Mouse (Mus musculus): ENCODE data around the gene AC134908.4. TPM values are rescaled to one million over a fixed set of nuclear protein-coding genes. Genes with fewer than 3 reads are reported as not detected.
"Not testable (repeated sequence)": the region's sequence is repeated elsewhere in the genome, so short reads cannot be mapped to it uniquely, and the experiment has no call there.

AC134908.4 gene
- total RNA-seq, 2 experiments from 2014 or later = not detected

DNA sequence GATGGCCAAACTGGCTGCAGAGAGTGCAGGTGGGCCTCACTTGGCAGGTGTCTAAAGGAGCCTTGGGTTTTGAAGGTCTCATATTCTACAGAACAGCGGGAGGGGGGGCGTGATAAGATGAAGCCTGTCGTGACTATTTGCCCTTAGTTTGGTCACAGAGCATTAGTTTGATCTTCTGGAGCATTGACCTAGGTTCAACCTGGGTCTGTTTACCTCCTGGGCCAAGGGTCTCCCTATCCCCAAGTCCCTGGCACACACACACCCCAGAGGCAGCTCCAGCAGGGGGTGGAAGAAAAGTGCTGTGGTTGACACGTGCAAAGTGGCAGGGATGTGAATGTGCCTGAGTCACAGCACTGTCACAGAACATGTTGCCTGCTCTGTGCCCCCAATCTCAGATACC lies 15.4 kb upstream of the AC134908.4 start:
- intact Hi-C loops (cut with DNase I) = no loop called here
- DNase-seq = no peak

GRCm38 (mm10) chr17:25809606-25810340 lies 14.3 kb upstream of the AC134908.4 start:
- no peak for DNase-seq
- intact Hi-C loops (cut with DNase I) = no loop called here

DNA sequence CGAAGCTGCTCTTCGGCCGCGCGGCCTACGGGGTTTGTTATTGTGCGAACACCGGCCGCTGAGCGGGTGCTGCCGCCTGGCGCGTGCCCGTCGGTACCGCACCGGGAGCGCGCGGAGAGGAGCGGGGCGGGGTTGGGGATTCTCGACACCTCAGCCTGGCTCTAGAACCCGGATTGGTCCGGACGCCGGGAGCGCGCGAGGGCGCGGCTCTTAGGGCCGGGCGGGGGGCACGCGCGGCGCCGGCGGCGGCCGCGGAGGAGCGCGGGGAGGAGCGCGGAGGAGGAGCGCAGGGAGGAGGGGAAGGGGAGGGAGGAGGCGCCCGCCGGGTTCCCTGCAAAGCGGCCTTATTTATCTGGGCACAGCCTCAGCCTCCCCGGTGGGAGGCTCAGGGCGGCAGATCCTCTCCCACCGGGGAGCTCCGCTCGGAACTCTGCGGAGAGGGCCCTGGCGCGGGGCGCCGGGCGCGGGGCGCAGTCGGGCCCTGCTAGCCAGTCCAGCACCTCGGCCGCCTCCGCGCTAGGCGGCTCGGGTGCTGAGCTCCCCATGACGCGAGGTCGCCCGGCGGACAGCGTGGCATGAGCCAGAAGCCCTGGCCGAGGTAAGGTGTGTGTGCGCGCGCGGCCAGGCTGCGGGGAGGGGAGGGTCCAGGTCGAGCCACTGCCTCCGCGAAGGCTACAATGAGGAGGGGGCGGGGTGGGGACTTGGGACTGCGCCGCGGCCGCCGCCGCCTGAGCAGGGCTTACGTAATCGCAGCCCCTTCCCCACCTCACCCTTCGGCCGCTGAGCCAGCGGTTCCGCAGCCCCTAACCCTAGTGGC lies 13.5 kb upstream of the AC134908.4 start, which contains the start of gene Fbxl16:
Gene Fbxl16, plus strand, starts transcription at position 297 of the 817 bp plus-strand sequence.
- intact Hi-C loops (cut with DNase I) = no loop called here
- peak; percentile 66 to 69 for DNase-seq

- intact Hi-C loops (cut with DNase I) = no loop called here
- DNase-seq = no peak
These were observed 12.6 kb upstream of the AC134908.4 start for GRCm38 (mm10) chr17:25808028-25808427.

- intact Hi-C loops (cut with DNase I); DNase-seq: not testable (repeated sequence)
These were observed 12.0 kb upstream of the AC134908.4 start for GRCm38 (mm10) chr17:25807452-25807851.

GRCm38 (mm10) chr17:25806507-25806906 lies 11.0 kb upstream of the AC134908.4 start:
- DNase-seq = no peak
- intact Hi-C loops (cut with DNase I) = no loop called here

DNA sequence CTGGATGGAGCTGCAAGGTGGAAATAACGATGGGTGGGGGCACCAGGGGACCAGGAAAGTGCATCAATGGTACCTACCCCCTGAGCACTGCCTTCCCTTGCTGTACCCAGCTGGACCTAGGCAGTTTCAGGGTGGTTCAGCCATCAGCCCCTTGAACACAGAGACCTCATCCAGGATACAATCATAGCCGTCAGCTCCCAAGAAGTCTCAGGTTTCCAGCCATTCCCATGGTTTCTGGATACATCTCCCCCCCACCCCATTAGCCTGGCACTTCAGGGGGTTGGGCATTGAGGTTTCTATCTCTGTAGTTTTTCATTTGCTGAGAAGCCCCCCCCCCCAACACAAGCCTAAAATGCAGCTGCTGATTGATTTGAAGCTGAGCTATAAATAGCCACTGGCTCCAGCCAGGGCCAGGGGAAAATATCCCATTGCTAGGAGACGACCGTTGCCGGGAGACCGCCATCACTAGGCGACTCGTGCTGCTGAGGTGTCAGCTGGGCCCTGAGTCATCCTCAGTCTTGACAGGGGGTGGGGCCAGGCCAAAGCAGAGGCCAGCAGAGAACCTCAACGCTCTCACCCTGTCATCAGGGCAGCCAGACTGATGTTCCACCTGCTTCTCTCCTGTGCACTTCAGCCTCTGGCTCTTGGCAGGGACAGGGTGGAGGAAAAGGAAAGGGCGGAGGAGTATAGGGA lies 7.5 kb upstream of the AC134908.4 start:
- peak; percentile 51 to 74 for DNase-seq
- intact Hi-C loops (cut with DNase I) = loop anchor here (5.0 kb wide), 1 partner anchor 226 kb away; the partner anchor contains the start of gene Lmf1

DNA sequence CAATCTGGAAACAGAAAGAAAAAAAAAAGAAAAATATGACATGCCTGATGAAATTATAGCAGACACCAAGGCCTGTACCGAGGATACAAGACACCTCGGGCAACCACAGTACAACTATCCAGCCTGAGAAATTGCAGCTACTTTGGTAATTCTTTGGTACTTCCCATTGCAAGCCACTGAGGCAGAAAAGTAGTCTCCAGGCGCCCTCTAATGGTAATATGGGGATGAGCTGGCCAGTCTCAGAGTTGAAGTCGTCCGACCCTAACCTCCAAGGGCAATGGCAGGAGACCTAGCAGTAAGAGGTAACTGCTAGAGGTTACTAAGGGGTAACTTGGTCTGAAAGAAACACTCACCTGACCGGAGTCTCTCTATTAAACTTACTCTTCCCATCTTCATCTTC lies 5.6 kb upstream of the AC134908.4 start:
- intact Hi-C loops (cut with DNase I) = loop anchor here (1.0 to 5.0 kb wide), 3 partner anchors 28 to 224 kb away; partner anchors contain the start of genes Lmf1 and Narfl

GRCm38 (mm10) chr17:25796951-25797369 lies 1.5 kb upstream of the AC134908.4 start, which contains the start of gene Metrn:
Gene Metrn (minus strand): TSS chr17:25797136.
- intact Hi-C loops (cut with DNase I) = no loop called here
- peak; percentile 90 to 91 for DNase-seq

More for the DNA sequence above, 5.6 kb upstream of the AC134908.4 start:
- DNase-seq = peak; percentile 60 to 78

- intact Hi-C loops (cut with DNase I) = no loop called here
- DNase-seq = peak; percentile 61 to 68
These were observed 832 bp upstream of the AC134908.4 start for GRCm38 (mm10) chr17:25796211-25796771.

DNA sequence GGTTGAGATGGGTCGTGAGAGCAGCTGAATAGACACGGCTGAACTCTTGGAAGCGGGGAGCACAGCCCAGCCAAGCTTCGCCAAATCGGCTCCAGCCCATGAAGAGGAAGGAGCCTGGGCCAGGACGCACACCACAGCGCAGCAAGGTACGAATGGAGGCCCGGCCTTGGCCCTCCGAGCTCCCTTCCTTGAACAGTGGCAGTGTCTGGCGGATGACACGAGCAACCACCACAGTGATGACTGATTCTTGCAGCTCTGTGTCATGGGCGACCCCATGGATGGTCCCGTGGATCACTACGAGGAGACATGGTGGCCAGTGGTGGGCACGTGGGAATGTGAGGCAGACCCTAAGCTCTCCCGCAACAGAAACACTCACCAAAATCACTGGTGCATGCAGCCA lies 461 bp downstream of the AC134908.4 start:
- intact Hi-C loops (cut with DNase I) = no loop called here
- no peak for DNase-seq

DNA sequence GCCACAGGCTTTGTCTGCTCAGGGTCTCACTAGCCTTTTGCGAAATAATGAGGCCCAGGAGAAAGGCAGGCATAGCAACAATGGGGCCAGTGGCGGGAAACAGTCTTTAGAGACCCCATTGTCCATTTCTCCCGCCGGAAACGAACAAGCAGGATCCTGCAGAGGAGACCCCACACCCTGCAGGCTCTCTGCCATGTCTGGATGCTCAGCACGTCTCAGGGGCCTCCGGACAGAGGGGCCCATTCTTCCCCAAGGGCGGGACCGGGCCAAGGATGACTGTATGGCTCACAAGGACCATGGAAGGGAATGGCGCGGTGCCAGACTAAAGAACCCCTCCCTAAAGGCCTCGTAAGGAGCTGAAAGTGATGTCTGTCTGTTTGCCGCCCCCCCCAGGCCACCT lies 1.3 kb downstream of the AC134908.4 start:
- no peak for DNase-seq
- intact Hi-C loops (cut with DNase I) = no loop called here

DNA sequence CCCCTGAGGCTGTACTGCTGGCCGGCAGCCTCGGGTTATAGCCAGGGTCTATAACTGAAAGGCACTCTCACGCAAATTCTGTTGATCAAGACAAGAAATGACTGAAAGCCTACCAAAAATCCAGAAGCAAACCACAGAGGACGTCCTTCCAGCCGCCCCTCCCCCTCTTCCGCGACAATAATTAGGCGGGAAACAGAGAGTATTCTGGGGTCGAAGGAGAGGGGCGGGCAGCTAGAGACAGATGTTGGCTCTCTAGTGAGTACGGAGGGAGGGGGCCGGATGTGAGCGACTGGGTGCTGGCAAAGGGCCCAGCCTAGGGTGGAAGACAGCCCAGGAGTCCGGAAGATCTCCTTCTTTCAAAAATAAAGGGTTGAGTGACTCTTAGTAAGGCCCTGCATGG lies 2.8 kb downstream of the AC134908.4 start, which contains the start of gene Fam173a:
Gene Fam173a, minus strand, starts transcription at position 287 of the 400 bp plus-strand sequence.
- peak; percentile 84 to 85 for DNase-seq
- intact Hi-C loops (cut with DNase I) = no loop called here

GRCm38 (mm10) chr17:25791843-25792527 lies 3.5 kb downstream of the AC134908.4 start:
- intact Hi-C loops (cut with DNase I) = no loop called here
- peak; percentile 84 to 90 for DNase-seq

- no peak for DNase-seq
These were observed 4.1 kb downstream of the AC134908.4 start for GRCm38 (mm10) chr17:25791320-25791842.

GRCm38 (mm10) chr17:25786781-25787504 lies 8.5 kb downstream of the AC134908.4 start:
- DNase-seq = no peak
- intact Hi-C loops (cut with DNase I) = no loop called here

More at GRCm38 (mm10) chr17:25791320-25791842, 4.1 kb downstream of the AC134908.4 start:
- intact Hi-C loops (cut with DNase I) = no loop called here

DNA sequence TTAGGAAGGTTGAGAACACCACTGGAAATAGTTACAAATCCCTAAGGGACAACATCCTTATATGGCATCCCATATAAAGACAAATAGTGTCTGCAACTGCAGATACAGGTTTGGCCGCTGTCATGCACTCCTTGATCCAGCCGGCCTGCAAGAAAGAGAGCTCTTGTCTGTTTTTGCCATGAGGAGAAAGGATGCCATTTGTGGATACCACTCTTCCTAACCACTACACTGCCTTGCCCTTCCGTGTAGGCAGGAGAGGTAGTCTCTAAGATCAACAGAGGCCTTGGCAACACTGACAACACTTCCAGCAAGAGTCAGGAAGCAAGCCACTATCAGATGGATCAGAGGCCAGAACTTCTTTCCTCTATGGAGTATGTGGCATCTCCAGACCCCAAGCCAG lies 9.2 kb downstream of the AC134908.4 start, which contains the start of gene Ccdc78:
Gene Ccdc78, plus strand, starts transcription at position 301 of the 400 bp plus-strand sequence.
- DNase-seq = no peak
- intact Hi-C loops (cut with DNase I) = no loop called here

DNA sequence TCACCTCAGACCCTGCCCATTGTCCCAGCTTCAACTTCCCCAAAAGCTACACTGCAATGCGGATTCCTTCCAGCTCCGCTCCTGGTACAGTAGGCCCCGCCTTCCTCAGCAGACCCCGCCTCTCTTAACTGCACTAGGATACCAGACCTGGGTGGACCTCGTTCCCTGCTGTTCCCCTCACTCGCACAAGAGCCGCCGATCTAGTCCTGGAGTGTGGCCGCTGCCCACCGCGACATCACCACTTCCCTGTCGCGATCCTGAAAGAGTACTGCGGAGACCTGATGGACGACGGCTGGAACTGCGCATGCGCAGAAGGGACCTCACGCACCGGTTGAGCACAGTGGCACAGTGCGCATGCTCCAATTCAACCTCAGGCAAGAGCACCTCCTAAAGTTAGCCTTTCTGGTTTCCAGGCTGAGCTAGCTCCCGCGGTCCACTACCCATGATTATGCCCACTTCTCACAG lies 10.1 kb downstream of the AC134908.4 start, which contains the start of gene Haghl:
Gene Haghl, minus strand, starts transcription at position 393 of the 465 bp plus-strand sequence.
- intact Hi-C loops (cut with DNase I) = no loop called here
- peak; percentile 95 to 96 for DNase-seq
